Mouse (Mus musculus) heart, embryonic 11.5 days (tissue): Measurements from ENCODE around the gene Prkce. TPM values are rescaled to one million over a fixed set of nuclear protein-coding genes. Genes with fewer than 3 reads are reported as not detected.

Source experiments
- ATAC-seq: fragments of 200-750 bp; cut with Nextera tagmentation; replicated peaks from 2 replicates; pipeline ENCODE4 v1.8.0; 2017; ENCODE audit warnings: moderate library complexity; ENCODE audit not compliant: insufficient number of reproducible peaks, low FRiP score, low TSS enrichment
- H3K27ac ChIP-seq: fragments of 300-500 bp; sonication (generic); 2 replicates; pipeline ENCODE4 v1.5.1; 2014; ENCODE audit warnings: mild to moderate bottlenecking, low read depth, low read length
- H3K27me3 ChIP-seq: fragments of 300-500 bp; sonication (generic); 2 replicates; pipeline ENCODE4 v1.6.1; 2014; ENCODE audit warnings: mild to moderate bottlenecking, low read length, mixed read lengths; ENCODE audit not compliant: control insufficient read depth, insufficient read depth
- H3K36me3 ChIP-seq: fragments of 300-500 bp; sonication (generic); 2 replicates; pipeline ENCODE4 v1.6.1; 2014; ENCODE audit warnings: mild to moderate bottlenecking, low read length, moderate library complexity, mixed read lengths; ENCODE audit not compliant: control insufficient read depth, insufficient read depth
- H3K4me1 ChIP-seq: fragments of 300-500 bp; sonication (generic); 2 replicates; pipeline ENCODE4 v1.6.1; 2014; ENCODE audit warnings: low read length; ENCODE audit not compliant: control insufficient read depth, insufficient read depth
- H3K4me2 ChIP-seq: fragments of 300-500 bp; sonication (generic); 2 replicates; pipeline ENCODE4 v1.6.1; 2014; ENCODE audit warnings: mild to moderate bottlenecking, moderate library complexity
- H3K4me3 ChIP-seq: fragments of 300-500 bp; sonication (generic); 2 replicates; pipeline ENCODE4 v1.5.1; 2014; ENCODE audit warnings: low read depth, low read length
- H3K9ac ChIP-seq: fragments of 300-500 bp; sonication (generic); 2 replicates; pipeline ENCODE4 v1.6.1; 2014; ENCODE audit warnings: mild to moderate bottlenecking, low read depth, low read length, moderate library complexity
- H3K9me3 ChIP-seq: fragments of 300-500 bp; sonication (generic); replicated peaks from 2 replicates; pipeline ENCODE4 v1.6.1; 2016; ENCODE audit warnings: low read length; ENCODE audit not compliant: control insufficient read depth
- WGBS: fragments of 180-500 bp; shearing (Covaris S2); extraction: QIAGEN DNeasy Blood & Tissue Kit; methylation state at CpG from one replicate; pipeline ENCODE4 v1.1.7; 2014; ENCODE audit not compliant: insufficient replicate concordance; 5-methylcytosine and 5-hydroxymethylcytosine counted together
- polyA plus RNA-seq: library from polyadenylated mRNA; unstranded; fragments of >200 nt; fragmentation: Nextera tagmentation; extraction: Ambion mirVana; gene quantifications from 2 replicates; pipeline ENCODE4 v1.2.1, GENCODE M21; 2014

The Prkce gene
- polyA plus RNA-seq, 1 experiment from 2014 or later: 12.8 TPM

- no peak for ATAC-seq
- H3K4me2 ChIP-seq: no peak overlapping the region
- WGBS: 54% methylated on average over 6 of the region's 6 CpGs
- H3K36me3 ChIP-seq: no peaks in the 10 kb centered on the region
- H3K4me1 ChIP-seq: peaks cover 5% of the 10 kb centered on the region; the same call in 1 of the 2 replicates
- H3K4me3 ChIP-seq: no peak overlapping the region
- H3K9me3 ChIP-seq: no peaks in the 10 kb centered on the region
- H3K27me3 ChIP-seq: no peaks in the 10 kb centered on the region
- H3K27ac ChIP-seq: no peak overlapping the region
- no peak overlapping the region for H3K9ac ChIP-seq
Measured at GRCm38 (mm10) chr17:86494895-86495294, 327.3 kb downstream of the Prkce start.

GRCm38 (mm10) chr17:86496123-86496771, 328.7 kb downstream of the Prkce start:
- WGBS: 80% methylated on average over 9 of the region's 9 CpGs

GRCm38 (mm10) chr17:86497302-86497701, 329.7 kb downstream of the Prkce start:
- H3K27ac ChIP-seq: no peak overlapping the region
- H3K27me3 ChIP-seq: no peaks in the 10 kb centered on the region
- H3K36me3 ChIP-seq: no peaks in the 10 kb centered on the region
- H3K9ac ChIP-seq: no peak overlapping the region
- no peak overlapping the region for H3K4me2 ChIP-seq
- no peaks in the 10 kb centered on the region for H3K9me3 ChIP-seq
- no peak overlapping the region for H3K4me3 ChIP-seq
- 84% methylated on average over 4 of the region's 4 CpGs for WGBS
- ATAC-seq: no peak
- H3K4me1 ChIP-seq: peaks cover 2% of the 10 kb centered on the region; the same call in 1 of the 2 replicates

More at GRCm38 (mm10) chr17:86496123-86496771, 328.7 kb downstream of the Prkce start:
- Histone ChIP-seq H3K36me3 (no peaks in the 10 kb centered on the region), H3K4me1 (peaks cover 5% of the 10 kb centered on the region; the same call in 1 of the 2 replicates), H3K9me3 (no peaks in the 10 kb centered on the region), H3K27ac (no peak overlapping the region), H3K4me2 (no peak overlapping the region), H3K4me3 (no peak overlapping the region), H3K9ac (no peak overlapping the region), H3K27me3 (no peaks in the 10 kb centered on the region)
- no peak for ATAC-seq

DNA sequence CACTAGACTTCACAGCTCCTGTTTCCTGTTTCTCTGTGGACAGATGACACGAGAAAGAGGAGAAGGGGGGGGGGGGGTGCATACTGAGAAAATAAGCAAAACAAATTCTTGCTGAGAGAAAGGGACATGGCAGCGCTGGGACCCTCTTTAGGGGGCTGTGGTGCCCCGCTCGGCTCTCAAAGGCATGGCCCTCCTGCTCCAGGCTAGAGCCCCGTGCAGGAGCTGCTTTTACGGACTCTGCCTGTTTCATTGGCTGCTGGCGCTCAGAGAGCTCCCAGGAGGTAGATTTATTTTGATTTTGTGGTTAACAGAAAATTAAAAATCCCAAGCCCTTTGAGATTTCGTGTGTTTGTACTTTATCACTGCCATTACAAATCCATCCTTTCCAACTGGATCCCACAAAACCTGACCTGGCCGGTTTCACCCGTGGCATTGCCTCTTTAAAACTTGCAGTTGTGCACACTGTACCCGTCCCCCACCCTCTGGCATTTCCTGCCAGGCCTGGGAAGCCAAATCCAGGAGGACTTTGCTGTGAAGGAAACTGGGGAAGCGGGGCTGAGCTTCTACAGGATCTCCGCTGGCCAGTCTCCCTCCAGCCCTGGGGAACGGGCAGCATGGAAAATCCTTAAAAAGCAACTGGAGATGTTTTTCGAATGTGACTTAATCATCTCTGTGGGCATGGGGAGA, 331.9 kb downstream of the Prkce start:
- no peak overlapping the region for H3K9ac ChIP-seq
- 57% methylated on average over 15 of the region's 15 CpGs for WGBS
- H3K27ac ChIP-seq: peak overlapping the region; percentile 57
- H3K4me3 ChIP-seq: no peak overlapping the region
- H3K9me3 ChIP-seq: no peaks in the 10 kb centered on the region
- no peaks in the 10 kb centered on the region for H3K4me1 ChIP-seq
- ATAC-seq: peak; percentile 49; the same call in 1 of the 2 replicates
- no peak overlapping the region for H3K4me2 ChIP-seq
- no peaks in the 10 kb centered on the region for H3K36me3 ChIP-seq
- no peaks in the 10 kb centered on the region for H3K27me3 ChIP-seq

DNA sequence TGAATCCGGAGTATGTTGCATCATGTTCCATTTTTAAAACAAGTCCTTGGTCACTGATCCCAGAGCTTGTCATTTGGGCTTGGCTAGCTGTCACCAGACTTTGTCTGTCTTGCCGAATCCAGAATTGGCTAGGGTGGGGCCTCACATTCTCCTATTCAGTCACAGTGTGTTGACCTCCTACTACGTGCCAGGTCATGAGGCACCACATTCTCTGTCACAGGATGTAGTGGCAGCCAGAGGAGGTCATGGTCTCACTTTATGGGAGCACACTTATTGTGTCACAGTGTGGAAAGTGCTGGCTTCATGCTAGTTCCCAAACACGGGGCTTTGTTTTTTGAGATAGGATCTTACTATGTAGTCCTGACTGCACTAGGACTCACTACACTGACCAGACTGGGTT, 333.8 kb downstream of the Prkce start:
- H3K9ac ChIP-seq: no peak overlapping the region
- no peak for ATAC-seq
- no peak overlapping the region for H3K4me2 ChIP-seq
- 78% methylated on average over 4 of the region's 4 CpGs for WGBS
- H3K4me1 ChIP-seq: no peaks in the 10 kb centered on the region
- no peaks in the 10 kb centered on the region for H3K9me3 ChIP-seq
- no peak overlapping the region for H3K27ac ChIP-seq
- H3K36me3 ChIP-seq: no peaks in the 10 kb centered on the region
- no peaks in the 10 kb centered on the region for H3K27me3 ChIP-seq
- no peak overlapping the region for H3K4me3 ChIP-seq

- WGBS: 81% methylated on average over 9 of the region's 9 CpGs
- Histone ChIP-seq H3K36me3 (no peaks in the 10 kb centered on the region), H3K9ac (no peak overlapping the region)
Measured at GRCm38 (mm10) chr17:86503208-86503897, 335.8 kb downstream of the Prkce start.

GRCm38 (mm10) chr17:86505183-86505631, 337.6 kb downstream of the Prkce start, which contains the start of gene Gm10309:
TSS of gene Gm10309 (minus strand) at chr17:86505232.
- ATAC-seq: no peak

More at GRCm38 (mm10) chr17:86503208-86503897, 335.8 kb downstream of the Prkce start:
- Histone ChIP-seq H3K9me3 (no peaks in the 10 kb centered on the region), H3K4me3 (no peak overlapping the region), H3K27ac (no peak overlapping the region), H3K27me3 (no peaks in the 10 kb centered on the region), H3K4me1 (no peaks in the 10 kb centered on the region), H3K4me2 (no peak overlapping the region)
- ATAC-seq: no peak

GRCm38 (mm10) chr17:86506881-86507280, 339.3 kb downstream of the Prkce start:
- ATAC-seq: 0 out of 2 replicates have a peak, but pooled peaks have one; percentile 39
- Histone ChIP-seq H3K4me3 (no peak overlapping the region), H3K9me3 (no peaks in the 10 kb centered on the region), H3K4me1 (no peaks in the 10 kb centered on the region), H3K27me3 (no peaks in the 10 kb centered on the region), H3K9ac (no peak overlapping the region), H3K4me2 (no peak overlapping the region), H3K27ac (peak overlapping the region; percentile 76), H3K36me3 (no peaks in the 10 kb centered on the region)
- WGBS: 52% methylated on average over 5 of the region's 5 CpGs

More at GRCm38 (mm10) chr17:86505183-86505631, 337.6 kb downstream of the Prkce start, which contains the start of gene Gm10309:
- WGBS: 93% methylated on average over 8 of the region's 8 CpGs
- no peaks in the 10 kb centered on the region for H3K27me3 ChIP-seq
- no peak within 1 kb of the TSS for H3K4me2 ChIP-seq
- no peak within 1 kb of the TSS for H3K4me3 ChIP-seq
- H3K36me3 ChIP-seq: no peaks in the 10 kb centered on the region
- no peaks in the 10 kb centered on the region for H3K4me1 ChIP-seq
- no peaks in the 10 kb centered on the region for H3K9me3 ChIP-seq
- no peak within 1 kb of the TSS for H3K9ac ChIP-seq
- no peak within 1 kb of the TSS for H3K27ac ChIP-seq
